Mouse (Mus musculus): ENCODE results near the gene Oxa1l. TPM values are rescaled to one million over a fixed set of nuclear protein-coding genes. Genes with fewer than 3 reads are reported as not detected.

Oxa1l gene
- polyA plus RNA-seq, 1 experiment from 2014 or later = 41.7 TPM

DNA sequence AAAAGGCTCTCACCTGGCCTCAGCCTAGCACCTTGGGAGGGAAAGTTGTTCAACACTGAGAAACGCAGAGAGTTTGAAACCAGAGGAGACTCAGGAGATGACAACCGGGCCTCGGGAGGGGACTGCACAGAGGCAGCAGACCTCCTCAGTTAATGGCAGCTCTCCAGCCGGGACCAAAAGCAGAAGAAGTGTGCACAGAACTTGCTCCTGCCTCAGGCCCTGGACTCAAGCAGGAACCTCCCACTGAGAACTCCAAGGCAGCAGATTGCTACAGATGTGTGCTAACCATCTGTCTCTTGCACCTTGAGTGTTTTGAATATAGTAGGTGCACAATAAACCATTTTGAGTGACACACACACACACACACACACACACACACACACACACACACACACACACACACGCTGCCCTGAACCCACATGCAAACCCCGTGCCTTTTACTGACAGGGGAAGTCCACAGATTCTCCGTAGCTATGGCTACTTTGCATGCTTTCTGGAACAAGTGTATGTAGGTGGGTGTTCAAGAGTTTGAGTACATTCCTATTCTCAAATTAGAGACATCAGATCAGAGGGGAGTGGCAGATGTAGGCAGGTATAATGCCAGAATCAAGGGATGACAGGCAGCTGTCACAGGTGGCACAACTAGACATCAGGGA lies 37.4 kb downstream of the Oxa1l start:
- no peak overlapping the region for H3K27ac ChIP-seq
- H3K4me2 ChIP-seq (replicated peaks) = no peak overlapping the region
- peaks cover 3% of the 10 kb centered on the region; the same call in 1 of the 2 replicates for H3K4me1 ChIP-seq (replicated peaks)
- H3K9me3 ChIP-seq = no peaks in the 10 kb centered on the region
- no peak overlapping the region for H3K9ac ChIP-seq
- 72% methylated on average over 7 of the region's 7 CpGs for WGBS
- no peaks in the 10 kb centered on the region for H3K27me3 ChIP-seq (replicated peaks)
- H3K36me3 ChIP-seq = 0 out of 2 replicates have a peak, but pooled peaks cover 3% of the 10 kb centered on the region
- ATAC-seq = no peak
- H3K4me3 ChIP-seq (replicated peaks) = no peak overlapping the region

DNA sequence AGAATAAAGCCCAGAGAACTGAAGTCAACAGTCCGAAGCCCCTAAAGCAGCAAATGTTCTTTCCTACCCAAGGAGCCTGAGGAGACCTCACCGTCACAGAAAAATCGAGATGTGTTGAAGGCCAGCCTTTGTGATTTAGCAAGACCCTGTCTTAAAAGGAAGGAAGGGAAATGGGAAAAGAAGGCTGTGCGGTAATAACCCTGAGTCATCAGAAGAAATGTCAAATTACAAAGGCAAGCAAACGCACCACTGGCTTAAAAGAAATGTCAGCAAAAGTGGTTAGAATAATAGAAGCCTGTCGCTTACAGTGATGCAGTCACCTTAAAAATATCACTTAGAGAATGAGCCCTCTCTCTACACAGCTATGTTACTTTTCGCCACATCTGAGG lies 37.9 kb downstream of the Oxa1l start:
- H3K4me2 ChIP-seq (replicated peaks) = no peak overlapping the region
- no peak overlapping the region for H3K9ac ChIP-seq
- H3K9me3 ChIP-seq = no peaks in the 10 kb centered on the region
- no peak overlapping the region for H3K4me3 ChIP-seq (replicated peaks)
- H3K36me3 ChIP-seq = 0 out of 2 replicates have a peak, but pooled peaks cover 3% of the 10 kb centered on the region
- WGBS = 59% methylated on average over 7 of the region's 7 CpGs
- H3K27me3 ChIP-seq (replicated peaks) = no peaks in the 10 kb centered on the region
- ATAC-seq = no peak
- no peak overlapping the region for H3K27ac ChIP-seq
- H3K4me1 ChIP-seq (replicated peaks) = peaks cover 3% of the 10 kb centered on the region; the same call in 1 of the 2 replicates

DNA sequence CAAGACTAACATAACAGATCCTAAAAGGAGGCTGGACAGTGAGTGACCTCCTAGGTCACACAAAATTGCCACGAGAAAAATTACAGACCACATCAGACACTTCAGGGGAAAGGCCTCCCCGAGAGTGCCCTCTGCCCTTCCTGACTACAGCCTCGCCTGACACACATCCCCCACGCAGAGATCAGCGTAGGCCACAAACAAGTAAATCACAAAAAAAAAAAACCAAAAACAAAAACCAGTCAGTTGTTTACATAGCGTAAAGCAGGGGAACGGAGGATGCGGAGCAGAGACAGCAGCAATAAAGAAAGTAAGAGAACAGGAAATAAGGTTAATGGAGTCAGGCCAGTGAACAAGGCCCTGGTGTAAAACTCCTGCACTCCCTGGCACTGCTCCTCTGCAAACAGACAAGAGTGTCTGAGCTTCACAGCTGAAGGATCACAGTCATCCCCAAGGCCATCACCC lies 38.3 kb downstream of the Oxa1l start:
- Histone ChIP-seq H3K36me3 (0 out of 2 replicates have a peak, but pooled peaks cover 3% of the 10 kb centered on the region), H3K9ac (no peak overlapping the region), H3K27ac (no peak overlapping the region), H3K4me3 (replicated peaks) (no peak overlapping the region), H3K27me3 (replicated peaks) (no peaks in the 10 kb centered on the region), H3K4me2 (replicated peaks) (no peak overlapping the region), H3K4me1 (replicated peaks) (peaks cover 3% of the 10 kb centered on the region; the same call in 1 of the 2 replicates), H3K9me3 (no peaks in the 10 kb centered on the region)
- 35% methylated on average over 8 of the region's 8 CpGs for WGBS
- no peak for ATAC-seq

DNA sequence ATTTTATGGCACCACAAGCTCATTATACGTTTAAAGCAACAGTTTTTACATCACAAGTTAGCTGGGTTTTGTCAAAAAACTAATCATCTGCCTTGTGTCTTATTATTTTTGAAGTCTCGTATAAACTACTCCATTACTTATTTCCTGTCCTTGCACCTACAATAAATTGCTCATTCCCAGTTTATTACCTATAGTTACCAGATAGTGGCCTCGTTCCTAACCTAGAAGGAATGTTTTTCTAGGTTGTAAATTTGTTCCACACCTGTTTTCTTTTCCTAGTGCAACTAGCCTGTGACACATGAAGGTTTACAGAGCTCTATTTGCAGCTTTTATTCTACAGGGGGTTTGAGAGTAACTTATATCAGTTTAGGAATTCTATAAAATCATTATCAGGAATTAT lies 41.1 kb downstream of the Oxa1l start:
- Histone ChIP-seq H3K4me1 (replicated peaks) (peaks cover 3% of the 10 kb centered on the region; the same call in 1 of the 2 replicates), H3K4me2 (replicated peaks) (no peak overlapping the region), H3K4me3 (replicated peaks) (no peak overlapping the region), H3K27ac (0 out of 2 replicates have a peak overlapping the region, but pooled peaks have one; percentile 64), H3K27me3 (replicated peaks) (no peaks in the 10 kb centered on the region), H3K9ac (no peak overlapping the region), H3K36me3 (no peaks in the 10 kb centered on the region), H3K9me3 (no peaks in the 10 kb centered on the region)
- peak; percentile 71 for ATAC-seq
- WGBS = 24% methylated on average over 3 of the region's 3 CpGs

DNA sequence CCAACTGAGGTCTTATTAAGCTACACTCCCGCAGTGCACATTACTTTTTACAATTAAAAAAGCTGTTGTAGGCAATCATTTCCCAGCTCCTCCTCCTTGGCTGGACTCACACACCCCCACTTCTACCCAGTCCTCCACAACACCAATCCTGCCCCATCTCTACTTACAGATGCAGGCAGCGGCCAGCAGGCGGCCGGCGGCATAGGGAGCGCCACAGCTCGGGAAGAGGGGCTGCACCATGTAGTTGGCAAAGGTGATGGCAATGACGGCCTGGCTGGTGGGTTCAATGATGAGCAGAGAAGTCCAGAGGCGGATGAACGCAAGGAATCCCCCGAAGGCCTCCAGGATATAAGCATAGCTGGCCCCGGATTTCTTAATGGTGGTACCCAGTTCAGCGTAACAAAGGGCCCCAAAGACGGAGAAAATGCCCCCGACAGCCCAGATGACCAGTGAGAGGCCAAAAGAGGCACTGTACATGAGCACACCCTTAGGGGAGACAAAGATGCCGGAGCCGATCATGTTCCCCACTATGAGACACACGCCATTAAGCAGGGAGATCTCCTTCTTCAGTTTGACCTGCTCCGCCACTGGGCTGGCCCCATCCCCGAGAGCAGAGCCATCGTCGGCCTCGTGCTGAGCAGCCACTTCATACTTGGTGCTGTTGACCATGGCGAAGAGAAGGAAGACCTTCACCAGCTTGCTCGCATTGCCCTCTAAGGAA lies 47.9 kb downstream of the Oxa1l start:
- Histone ChIP-seq H3K4me3 (replicated peaks) (peak overlapping the region; percentile 29), H3K27me3 (replicated peaks) (no peaks in the 10 kb centered on the region), H3K9ac (peak overlapping the region; percentile 20; the same call in 1 of the 2 replicates), H3K9me3 (no peaks in the 10 kb centered on the region), H3K4me1 (replicated peaks) (peaks cover 6% of the 10 kb centered on the region), H3K27ac (peak overlapping the region; percentile 86; the same call in 1 of the 2 replicates), H3K4me2 (replicated peaks) (peak overlapping the region; percentile 52), H3K36me3 (no peaks in the 10 kb centered on the region)
- 78% methylated on average over 25 of the region's 25 CpGs for WGBS
- ATAC-seq = no peak

DNA sequence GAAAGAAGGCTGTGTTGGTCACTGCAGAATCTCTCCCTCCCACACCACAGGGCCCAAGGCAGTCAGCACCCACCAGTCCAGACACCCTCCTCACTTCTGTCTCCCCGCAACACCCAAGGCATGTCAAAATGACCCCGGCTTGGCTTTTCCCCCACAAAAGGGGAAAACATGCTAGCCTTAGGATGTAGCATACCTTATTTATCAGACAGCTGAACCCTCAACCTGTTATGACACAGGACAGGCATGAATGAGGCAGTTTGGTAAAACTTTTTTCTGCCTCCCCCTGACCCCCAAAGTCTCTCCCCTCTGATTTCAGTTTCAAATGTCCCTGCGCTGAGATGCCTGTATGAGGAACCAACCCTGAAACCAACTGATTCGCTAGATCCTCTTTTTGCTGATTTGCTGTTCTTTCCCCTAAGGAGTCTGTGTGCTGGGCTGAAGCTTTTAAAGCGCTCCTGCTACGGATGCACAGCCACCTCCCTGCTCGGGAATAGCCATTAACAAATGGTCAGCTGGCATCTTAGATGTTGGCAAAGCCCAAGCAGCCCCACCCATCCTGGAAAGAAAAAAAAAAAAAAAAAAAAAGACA lies 48.5 kb downstream of the Oxa1l start:
- H3K9me3 ChIP-seq = no peaks in the 10 kb centered on the region
- peak overlapping the region; percentile 52 for H3K4me2 ChIP-seq (replicated peaks)
- no peak for ATAC-seq
- H3K27me3 ChIP-seq (replicated peaks) = no peaks in the 10 kb centered on the region
- 62% methylated on average over 7 of the region's 7 CpGs for WGBS
- H3K4me1 ChIP-seq (replicated peaks) = peaks cover 12% of the 10 kb centered on the region
- H3K27ac ChIP-seq = peak overlapping the region; percentile 86
- peak overlapping the region; percentile 3; the same call in 1 of the 2 replicates for H3K9ac ChIP-seq
- H3K36me3 ChIP-seq = no peaks in the 10 kb centered on the region
- peak overlapping the region; percentile 29 for H3K4me3 ChIP-seq (replicated peaks)

DNA sequence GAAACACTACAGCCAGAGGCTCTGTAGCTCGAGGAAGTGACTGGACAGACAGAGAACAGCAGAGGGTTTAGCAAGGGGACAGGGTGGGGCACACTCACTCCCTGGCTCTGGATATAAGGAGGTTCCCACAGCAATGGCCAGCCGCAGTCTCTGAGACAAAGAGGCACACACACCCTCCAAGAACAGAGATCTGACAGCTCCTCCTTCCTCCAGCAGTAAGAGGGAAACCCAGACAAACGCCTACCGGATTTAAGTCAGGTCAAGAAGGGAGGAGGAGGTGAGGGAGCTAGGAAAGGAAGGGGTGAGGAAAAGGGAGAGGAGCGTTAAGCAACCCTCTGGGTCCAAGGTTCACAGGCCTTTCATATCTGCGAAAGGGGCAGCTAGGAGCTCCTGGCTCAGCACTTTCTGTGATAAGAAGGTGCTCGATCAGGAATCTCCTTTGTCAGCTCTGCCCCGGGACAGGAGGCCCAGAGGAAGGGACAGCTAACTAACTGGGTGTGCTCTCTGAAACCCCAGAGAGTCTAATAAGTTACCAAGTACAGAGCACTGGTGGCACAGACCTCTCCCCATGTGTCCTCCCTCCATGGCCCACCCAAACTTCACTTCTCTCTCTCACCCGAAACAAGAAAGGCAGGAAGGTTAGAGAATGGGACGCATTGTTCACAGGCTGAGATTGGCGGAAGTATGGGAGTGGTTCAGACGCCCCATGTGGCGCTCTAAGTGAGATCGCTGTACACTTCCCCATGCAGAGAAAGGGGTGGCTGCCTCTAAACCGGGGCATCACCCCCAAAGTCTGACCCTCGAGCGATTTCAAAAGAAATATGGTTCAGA lies 49.6 kb downstream of the Oxa1l start:
- H3K4me2 ChIP-seq (replicated peaks) = peak overlapping the region; percentile 52
- no peaks in the 10 kb centered on the region for H3K9me3 ChIP-seq
- 29% methylated on average over 17 of the region's 17 CpGs for WGBS
- peak overlapping the region; percentile 49 for H3K9ac ChIP-seq
- H3K4me1 ChIP-seq (replicated peaks) = peaks cover 17% of the 10 kb centered on the region
- peak overlapping the region; percentile 86 for H3K27ac ChIP-seq
- no peaks in the 10 kb centered on the region for H3K36me3 ChIP-seq
- no peaks in the 10 kb centered on the region for H3K27me3 ChIP-seq (replicated peaks)
- ATAC-seq = peak; percentile 90
- H3K4me3 ChIP-seq (replicated peaks) = peak overlapping the region; percentile 29

DNA sequence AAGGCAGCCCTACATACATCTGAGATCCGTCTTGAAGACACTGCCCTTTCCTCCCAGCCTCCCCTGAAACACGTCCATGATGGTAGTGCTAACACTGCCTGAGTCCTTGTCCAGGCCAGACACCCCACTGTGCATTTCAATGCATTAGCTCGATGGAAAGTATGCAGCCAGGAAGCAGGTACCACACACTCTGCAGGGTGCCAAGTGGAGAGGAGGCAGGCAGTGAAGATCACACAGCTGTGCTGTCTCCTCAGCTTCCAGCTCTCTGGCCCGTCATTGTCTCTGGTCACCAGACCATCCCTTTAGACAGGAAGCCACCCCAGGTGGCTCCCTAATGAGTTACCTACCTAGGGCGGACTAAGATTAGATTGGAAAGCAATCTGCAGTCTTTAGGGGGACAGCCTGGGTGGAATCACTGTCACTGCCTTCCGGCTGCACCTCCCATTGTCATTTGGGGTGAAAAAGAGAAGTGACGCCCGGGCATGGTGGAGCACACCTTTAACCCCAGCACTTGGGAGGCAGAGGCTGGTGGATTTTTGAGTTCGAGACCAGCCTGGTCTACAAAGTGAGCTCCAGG lies 51.5 kb downstream of the Oxa1l start:
- 68% methylated on average over 9 of the region's 9 CpGs for WGBS
- no peak overlapping the region for H3K4me2 ChIP-seq (replicated peaks)
- no peaks in the 10 kb centered on the region for H3K36me3 ChIP-seq
- no peak for ATAC-seq
- no peak overlapping the region for H3K9ac ChIP-seq
- no peaks in the 10 kb centered on the region for H3K27me3 ChIP-seq (replicated peaks)
- no peak overlapping the region for H3K27ac ChIP-seq
- no peak overlapping the region for H3K4me3 ChIP-seq (replicated peaks)
- no peaks in the 10 kb centered on the region for H3K9me3 ChIP-seq
- H3K4me1 ChIP-seq (replicated peaks) = peaks cover 21% of the 10 kb centered on the region

DNA sequence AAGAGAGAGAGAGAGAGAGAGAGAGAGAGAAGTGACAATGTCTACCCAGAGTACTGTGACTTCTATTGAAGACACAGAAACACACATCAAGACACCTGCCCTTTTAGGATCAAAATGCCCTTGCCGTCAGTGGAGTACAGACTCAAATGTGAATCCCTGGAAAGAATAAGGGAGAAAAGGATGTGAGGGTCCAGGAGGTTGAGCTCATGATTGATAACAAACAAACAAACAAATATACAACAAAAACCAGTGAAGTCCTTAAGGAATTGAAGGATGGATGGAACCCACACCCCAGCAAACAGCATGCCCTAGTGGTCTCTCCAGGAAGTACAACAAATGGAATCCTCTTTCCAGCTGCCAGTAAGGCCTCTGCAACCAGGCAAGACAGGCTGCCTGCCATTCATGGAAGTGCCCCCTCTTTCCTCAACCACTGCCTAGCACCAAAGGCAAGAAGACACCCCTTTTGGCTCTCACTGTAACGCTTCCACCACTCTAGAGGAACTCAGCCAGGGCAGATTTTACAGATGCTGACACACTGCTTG lies 52.1 kb downstream of the Oxa1l start:
- peaks cover 26% of the 10 kb centered on the region for H3K4me1 ChIP-seq (replicated peaks)
- 53% methylated on average over 2 of the region's 2 CpGs for WGBS
- ATAC-seq = no peak
- H3K4me3 ChIP-seq (replicated peaks) = no peak overlapping the region
- peak overlapping the region; percentile 51; the same call in 1 of the 2 replicates for H3K27ac ChIP-seq
- peak overlapping the region; percentile 53 for H3K4me2 ChIP-seq (replicated peaks)
- H3K27me3 ChIP-seq (replicated peaks) = no peaks in the 10 kb centered on the region
- H3K36me3 ChIP-seq = no peaks in the 10 kb centered on the region
- H3K9me3 ChIP-seq = no peaks in the 10 kb centered on the region
- no peak overlapping the region for H3K9ac ChIP-seq

DNA sequence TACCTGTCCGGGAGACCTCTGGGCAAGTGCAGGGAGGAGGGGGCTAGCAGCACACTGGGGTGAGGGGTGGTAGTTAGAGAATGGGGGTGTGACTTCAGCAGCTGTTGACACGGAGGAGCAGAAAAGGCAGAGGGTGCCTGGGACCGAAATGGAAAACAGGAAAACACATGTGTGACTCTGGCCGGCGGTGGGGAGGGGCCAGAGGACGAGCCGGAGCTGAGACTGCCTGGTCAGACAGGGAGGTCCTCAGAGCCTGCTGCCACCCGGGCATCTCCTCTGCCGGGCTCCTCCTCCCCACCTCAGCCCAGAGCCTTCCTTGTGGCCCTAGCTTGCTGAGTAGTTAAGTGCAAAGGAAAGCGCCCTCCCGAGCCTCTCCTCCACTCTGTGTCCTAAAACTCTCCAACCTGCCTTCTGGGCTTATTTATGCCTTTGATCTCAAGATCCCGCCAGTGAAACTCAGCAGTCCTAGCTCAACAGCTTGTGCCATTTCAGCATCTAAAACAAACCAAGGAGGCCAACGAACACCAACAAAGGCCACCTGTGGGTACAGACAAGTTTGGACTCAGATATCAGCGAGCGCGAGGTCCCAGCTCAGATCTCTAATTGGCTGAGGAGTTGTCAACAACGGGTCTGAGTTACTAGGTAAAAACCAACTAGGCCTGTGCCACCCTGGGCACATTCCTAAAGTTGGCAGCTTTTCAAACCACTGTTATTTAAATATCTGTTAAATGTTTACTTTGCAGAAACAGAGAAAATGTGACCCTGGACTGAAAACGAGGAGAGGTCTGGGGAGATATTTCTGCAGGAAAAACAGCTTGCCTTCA lies 53.5 kb downstream of the Oxa1l start:
- WGBS = 16% methylated on average over 18 of the region's 18 CpGs
- ATAC-seq = no peak

More for the DNA sequence above, 53.5 kb downstream of the Oxa1l start:
- no peaks in the 10 kb centered on the region for H3K27me3 ChIP-seq (replicated peaks)
- H3K4me1 ChIP-seq (replicated peaks) = peaks cover 28% of the 10 kb centered on the region
- no peaks in the 10 kb centered on the region for H3K36me3 ChIP-seq
- H3K4me2 ChIP-seq (replicated peaks) = peak overlapping the region; percentile 53
- peak overlapping the region; percentile 68 for H3K27ac ChIP-seq
- H3K9ac ChIP-seq = peak overlapping the region; percentile 34
- H3K9me3 ChIP-seq = no peaks in the 10 kb centered on the region; the same call in 1 of the 2 replicates
- peak overlapping the region; percentile 9; the same call in 1 of the 2 replicates for H3K4me3 ChIP-seq (replicated peaks)
